Mouse (Mus musculus) small intestine, adult 2 months (tissue): Measurements from ENCODE around the gene Cfi.

Experiments
- CTCF ChIP-seq: fragments of 200-500 bp; IDR thresholded peaks from 2 replicates; pipeline ENCODE4 v1.5.1; 2012; ENCODE audit warnings: low read depth, mild to moderate bottlenecking, control low read depth, inconsistent platforms, low read length, moderate library complexity, mixed read lengths; ENCODE audit not compliant: insufficient replicate concordance, insufficient read length; ENCODE audit errors: extremely low read depth
- POLR2A ChIP-seq: fragments of 200-500 bp; IDR thresholded peaks from 2 replicates; pipeline ENCODE4 v1.6.1; 2012; ENCODE audit warnings: low read depth, mild to moderate bottlenecking, control low read depth, inconsistent platforms, low read length, moderate library complexity

- peak; percentile 82 for TF ChIP-seq POLR2A
- no peak for TF ChIP-seq CTCF
Measured at GRCm38 (mm10) chr3:129901271-129901809, 65.7 kb downstream of the Cfi start, which contains the start of gene Casp6.
